Mouse (Mus musculus): ENCODE data around the gene Irgm1. TPM values are rescaled to one million over a fixed set of nuclear protein-coding genes. Genes with fewer than 3 reads are reported as not detected.
"Not testable (repeated sequence)": the region's sequence is repeated elsewhere in the genome, so short reads cannot be mapped to it uniquely, and the experiment has no call there.

The Irgm1 gene
- polyA plus RNA-seq, 1 experiment from 2014 or later = 14.4 TPM

GRCm38 (mm10) chr11:48898812-48899431 is 27.4 kb upstream of the Irgm1 start:
- H3K4me1 ChIP-seq (replicated peaks; ENCODE audit: control insufficient read depth, insufficient read depth) = no peaks in the 10 kb centered on the region
- no peaks in the 10 kb centered on the region for H3K27me3 ChIP-seq (ENCODE audit: control insufficient read depth, insufficient read depth, low read length)
- no peak for ATAC-seq (ENCODE audit: low FRiP score, low TSS enrichment)
- WGBS = 55% methylated on average over 2 of the region's 2 CpGs
- DNase-seq (ENCODE audit: low spot score) = no peak
- H3K4me2 ChIP-seq (replicated peaks; ENCODE audit: low read depth) = no peak overlapping the region
- H3K9me3 ChIP-seq (ENCODE audit: control insufficient read depth, low read length) = no peaks in the 10 kb centered on the region
- no peak overlapping the region for H3K4me3 ChIP-seq (ENCODE audit: low read depth, low read length)
- no peaks in the 10 kb centered on the region for H3K36me3 ChIP-seq (ENCODE audit: control insufficient read depth, insufficient read depth, low read length)
- H3K27ac ChIP-seq (replicated peaks) = no peak overlapping the region
- no peak overlapping the region for H3K9ac ChIP-seq (ENCODE audit: low read length)
- no peak for TF ChIP-seq EP300 (optimal IDR thresholded peaks at IDR 0.05)
- no peak for TF ChIP-seq CTCF (IDR thresholded peaks at IDR 0.05; ENCODE audit: low read depth)

DNA sequence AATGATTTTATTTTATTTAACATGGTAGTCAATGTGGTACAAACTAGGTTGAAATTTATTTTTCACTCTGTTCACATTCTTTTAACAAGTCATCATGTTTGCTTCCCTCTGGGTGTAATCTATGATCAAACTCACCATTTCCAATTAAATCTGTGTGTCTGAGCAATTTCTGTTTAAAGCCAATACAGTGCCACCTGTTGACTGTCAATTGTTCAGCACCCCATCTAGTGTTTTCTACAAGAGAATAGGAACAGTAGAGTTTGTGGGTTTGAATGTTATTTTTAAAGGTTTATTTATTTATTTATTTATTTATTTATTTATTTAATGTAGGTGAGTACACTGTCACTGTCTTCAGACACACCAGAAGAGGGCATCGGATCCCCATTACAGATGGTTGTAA is 5.2 kb upstream of the Irgm1 start:
- Histone ChIP-seq H3K27me3 (ENCODE audit: control insufficient read depth, insufficient read depth, low read length) (no peaks in the 10 kb centered on the region), H3K27ac (replicated peaks) (no peak overlapping the region), H3K4me2 (replicated peaks; ENCODE audit: low read depth) (no peak overlapping the region), H3K4me1 (replicated peaks; ENCODE audit: control insufficient read depth, insufficient read depth) (peaks cover 3% of the 10 kb centered on the region; the same call in 1 of the 2 replicates), H3K9me3 (ENCODE audit: control insufficient read depth, low read length) (no peaks in the 10 kb centered on the region), H3K4me3 (ENCODE audit: low read depth, low read length) (no peak overlapping the region), H3K9ac (ENCODE audit: low read length) (no peak overlapping the region), H3K36me3 (ENCODE audit: control insufficient read depth, insufficient read depth, low read length) (no peaks in the 10 kb centered on the region)
- DNase-seq (ENCODE audit: low spot score) (no peak), ATAC-seq (ENCODE audit: low FRiP score, low TSS enrichment) (no peak)
- TF ChIP-seq EP300 (optimal IDR thresholded peaks at IDR 0.05) (no peak), CTCF (IDR thresholded peaks at IDR 0.05; ENCODE audit: low read depth) (peak; percentile 39)
- WGBS = 94% methylated on average over 1 of the region's 1 CpGs

GRCm38 (mm10) chr11:48875343-48875837 is 3.9 kb upstream of the Irgm1 start:
- H3K4me2 ChIP-seq (replicated peaks; ENCODE audit: low read depth); H3K9me3 ChIP-seq (ENCODE audit: control insufficient read depth, low read length); H3K27ac ChIP-seq (replicated peaks); DNase-seq (ENCODE audit: low spot score); H3K36me3 ChIP-seq (ENCODE audit: control insufficient read depth, insufficient read depth, low read length); ATAC-seq (ENCODE audit: low FRiP score, low TSS enrichment); H3K9ac ChIP-seq (ENCODE audit: low read length); H3K27me3 ChIP-seq (ENCODE audit: control insufficient read depth, insufficient read depth, low read length); H3K4me3 ChIP-seq (ENCODE audit: low read depth, low read length); H3K4me1 ChIP-seq (replicated peaks; ENCODE audit: control insufficient read depth, insufficient read depth): not testable (repeated sequence)
- 75% methylated on average over 1 of the region's 1 CpGs for WGBS

DNA sequence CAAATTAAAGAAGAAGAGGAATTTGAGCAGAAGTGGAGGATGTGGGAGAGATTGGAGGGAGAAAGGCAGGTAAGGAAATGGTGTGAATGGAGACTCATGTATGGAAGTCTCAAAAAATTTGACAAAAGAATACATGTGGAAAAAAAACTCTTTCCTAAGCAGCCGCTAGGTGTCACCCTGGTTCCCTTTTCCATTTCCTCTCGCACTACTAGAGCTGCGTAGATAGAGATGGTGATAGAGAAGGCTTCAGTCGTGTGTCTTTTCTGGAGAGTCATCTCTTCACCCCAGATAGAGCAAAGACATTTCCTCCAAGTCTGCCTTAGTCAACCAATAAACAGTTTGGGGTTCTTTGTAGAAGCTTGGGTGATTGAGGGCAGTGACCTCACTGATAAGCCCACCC is 3.0 kb upstream of the Irgm1 start:
- Histone ChIP-seq H3K4me1 (replicated peaks; ENCODE audit: control insufficient read depth, insufficient read depth) (peaks cover 3% of the 10 kb centered on the region; the same call in 1 of the 2 replicates), H3K27me3 (ENCODE audit: control insufficient read depth, insufficient read depth, low read length) (no peaks in the 10 kb centered on the region), H3K27ac (replicated peaks) (no peak overlapping the region), H3K36me3 (ENCODE audit: control insufficient read depth, insufficient read depth, low read length) (no peaks in the 10 kb centered on the region), H3K9ac (ENCODE audit: low read length) (no peak overlapping the region), H3K4me3 (ENCODE audit: low read depth, low read length) (no peak overlapping the region), H3K4me2 (replicated peaks; ENCODE audit: low read depth) (no peak overlapping the region), H3K9me3 (ENCODE audit: control insufficient read depth, low read length) (no peaks in the 10 kb centered on the region)
- WGBS = 3% methylated on average over 4 of the region's 4 CpGs
- ATAC-seq (ENCODE audit: low FRiP score, low TSS enrichment) (peak; percentile 34; the same call in 1 of the 2 replicates), DNase-seq (ENCODE audit: low spot score) (peak; percentile 62)
- TF ChIP-seq EP300 (optimal IDR thresholded peaks at IDR 0.05) (no peak), CTCF (IDR thresholded peaks at IDR 0.05; ENCODE audit: low read depth) (peak; percentile 89)

- no peaks in the 10 kb centered on the region for H3K9me3 ChIP-seq (ENCODE audit: control insufficient read depth, low read length)
- H3K4me3 ChIP-seq (ENCODE audit: low read depth, low read length) = no peak overlapping the region
- H3K36me3 ChIP-seq (ENCODE audit: control insufficient read depth, insufficient read depth, low read length) = no peaks in the 10 kb centered on the region
- H3K27me3 ChIP-seq (ENCODE audit: control insufficient read depth, insufficient read depth, low read length) = no peaks in the 10 kb centered on the region
- TF ChIP-seq EP300 (optimal IDR thresholded peaks at IDR 0.05) (no peak), CTCF (IDR thresholded peaks at IDR 0.05; ENCODE audit: low read depth) (peak; percentile 32)
- H3K4me1 ChIP-seq (replicated peaks; ENCODE audit: control insufficient read depth, insufficient read depth) = peaks cover 6% of the 10 kb centered on the region; the same call in 1 of the 2 replicates
- no peak overlapping the region for H3K9ac ChIP-seq (ENCODE audit: low read length)
- H3K27ac ChIP-seq (replicated peaks) = peak overlapping the region; percentile 53
- no peak overlapping the region for H3K4me2 ChIP-seq (replicated peaks; ENCODE audit: low read depth)
- WGBS = 53% methylated on average over 10 of the region's 10 CpGs
- peak; percentile 26; the same call in 1 of the 2 replicates for ATAC-seq (ENCODE audit: low FRiP score, low TSS enrichment)
- peak; percentile 44 for DNase-seq (ENCODE audit: low spot score)
These were observed 2.3 kb upstream of the Irgm1 start for GRCm38 (mm10) chr11:48873591-48874290.

All from stomach, postnatal 0 days (tissue).